Mouse (Mus musculus) frontal cortex, postnatal 36 days (tissue): ENCODE data around the gene Comp.

Source experiments
- DNase-seq, 2 experiments: peaks; one replicate each; pipeline ENCODE4 v3.0.0; 2022; ENCODE audit warnings: low spot score in 2 of 2

Comp gene

DNA sequence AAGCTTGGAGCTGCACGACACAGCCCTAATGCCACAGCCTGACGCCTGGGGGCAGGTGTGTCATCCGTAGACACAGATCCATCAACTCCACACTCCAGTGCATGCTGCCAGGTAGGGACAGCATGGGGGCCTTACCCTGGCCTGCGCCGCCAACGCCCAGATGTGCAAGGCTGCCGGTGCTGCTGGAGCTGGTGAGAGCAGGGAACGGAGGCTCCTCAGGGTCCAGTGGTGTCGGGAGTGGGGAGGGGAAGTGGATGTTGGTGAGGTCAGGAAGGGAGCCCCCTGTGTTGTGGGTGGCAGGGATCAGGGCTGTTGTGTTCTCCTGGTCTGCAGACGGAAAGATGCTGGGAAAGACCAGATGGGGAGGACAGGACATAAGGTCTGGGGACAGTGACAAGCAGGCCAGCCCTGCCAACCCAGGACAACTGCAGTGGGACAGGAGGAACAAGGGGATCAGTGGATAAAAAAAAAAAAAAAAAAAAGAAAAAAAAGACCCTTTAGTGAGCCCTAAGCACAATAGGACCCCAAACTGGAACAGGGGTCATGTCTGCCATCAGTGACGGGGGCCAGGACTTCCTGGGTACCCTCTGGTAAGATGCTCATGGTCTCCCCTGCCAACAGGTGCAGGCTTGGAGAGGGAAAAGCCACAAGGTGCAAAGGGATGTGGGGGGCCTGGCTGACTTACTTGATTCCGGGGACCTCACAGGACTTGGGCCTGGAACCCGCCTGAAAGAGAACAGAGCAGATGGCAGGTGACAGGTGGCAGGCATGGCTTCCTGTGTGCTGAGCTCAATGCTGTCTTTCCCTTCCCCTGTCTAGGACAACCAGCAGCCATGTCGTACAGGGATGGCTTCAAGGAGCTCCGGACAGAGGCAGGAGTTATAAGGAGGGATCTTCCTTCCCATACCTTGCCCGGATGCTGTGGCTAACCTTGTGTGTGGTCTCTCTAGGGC, 24.5 kb downstream of the Comp start:
- DNase-seq: no peak

DNA sequence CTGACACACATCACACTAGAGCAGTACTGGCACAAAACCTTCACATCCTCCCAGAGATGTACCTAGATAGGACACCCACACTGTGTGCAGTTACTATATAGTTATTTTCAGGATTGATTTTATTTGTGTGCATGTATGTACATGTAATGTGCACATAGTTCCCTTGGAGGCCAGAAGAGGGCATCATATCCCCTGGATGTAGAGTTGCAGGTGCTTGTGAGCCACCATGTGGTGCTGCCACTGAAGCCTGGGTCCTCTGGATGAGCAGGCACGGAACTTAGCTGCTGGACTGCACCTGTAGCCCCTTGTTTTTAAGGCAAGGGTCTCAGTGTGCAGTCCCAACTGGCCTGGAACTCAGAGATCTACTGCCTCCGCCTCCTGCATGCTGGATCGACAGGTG, 30.9 kb downstream of the Comp start:
- DNase-seq: no peak

GRCm38 (mm10) chr8:70405189-70405588, 31.8 kb downstream of the Comp start:
- no peak for DNase-seq

- DNase-seq: no peak
Observed at GRCm38 (mm10) chr8:70406427-70407069, 33.2 kb downstream of the Comp start.

DNA sequence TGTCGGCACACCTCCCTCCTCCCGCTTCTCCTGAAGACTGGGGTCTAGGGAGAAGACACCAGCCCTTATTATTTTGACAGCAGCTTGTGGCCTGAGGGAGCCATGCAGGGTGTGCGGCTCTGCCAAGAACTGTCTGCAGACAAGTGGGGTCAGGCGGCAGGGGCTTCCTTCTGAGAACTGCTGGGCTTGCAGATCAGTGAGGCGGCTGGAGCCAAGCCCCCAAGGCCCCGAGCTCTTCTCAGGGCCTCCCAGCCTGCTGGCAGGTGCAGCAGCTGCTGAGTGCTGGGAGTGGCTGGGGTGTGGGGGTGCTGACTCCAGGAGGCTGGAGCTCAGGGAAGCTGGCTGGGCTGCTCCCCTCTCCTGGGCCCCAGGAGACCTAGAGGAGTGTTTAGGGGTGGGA, 34.9 kb downstream of the Comp start:
- DNase-seq: no peak

- no peak for DNase-seq
Observed at GRCm38 (mm10) chr8:70409019-70409418, 35.7 kb downstream of the Comp start.

DNA sequence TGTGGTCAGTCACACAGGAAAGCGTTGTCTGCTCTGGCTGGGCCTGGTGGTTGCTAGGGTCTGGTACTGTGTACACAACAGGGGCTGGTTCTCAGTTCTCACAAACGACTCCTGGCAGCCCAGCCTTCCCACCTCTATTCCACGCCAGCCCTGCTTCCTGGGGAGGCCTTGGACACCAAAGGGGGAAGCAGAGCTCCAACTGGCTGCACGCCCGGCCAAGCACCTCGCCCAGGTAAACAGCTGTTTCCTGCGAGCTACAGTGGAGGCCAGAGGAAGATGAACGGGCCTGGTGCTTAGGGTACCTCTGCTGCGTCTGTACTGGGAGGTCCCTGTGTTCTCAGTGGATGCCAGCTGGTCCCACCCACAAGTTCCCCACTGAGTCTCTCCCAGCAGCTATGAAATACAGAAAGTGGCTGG, 36.1 kb downstream of the Comp start:
- peak; percentile 44 to 48 for DNase-seq

DNA sequence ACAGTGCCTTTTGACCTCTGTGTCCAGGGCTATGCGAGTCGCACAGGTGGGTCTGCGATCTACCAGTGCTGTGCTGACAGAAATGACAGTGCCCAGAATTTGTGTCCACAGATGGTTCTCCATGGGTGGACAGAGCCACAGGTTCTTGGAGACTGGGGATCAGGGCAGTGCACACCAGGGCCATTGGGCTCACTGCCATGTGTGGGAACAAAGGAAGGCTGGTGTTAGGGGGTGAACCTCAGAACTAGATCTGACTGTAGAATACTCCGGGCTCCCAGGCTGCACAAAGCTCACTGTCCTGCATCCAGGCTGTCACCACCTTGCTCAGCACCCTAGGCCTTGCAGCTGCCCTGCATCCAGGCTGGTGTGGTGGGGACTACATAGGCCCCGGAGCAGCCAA, 36.9 kb downstream of the Comp start:
- no peak for DNase-seq

DNA sequence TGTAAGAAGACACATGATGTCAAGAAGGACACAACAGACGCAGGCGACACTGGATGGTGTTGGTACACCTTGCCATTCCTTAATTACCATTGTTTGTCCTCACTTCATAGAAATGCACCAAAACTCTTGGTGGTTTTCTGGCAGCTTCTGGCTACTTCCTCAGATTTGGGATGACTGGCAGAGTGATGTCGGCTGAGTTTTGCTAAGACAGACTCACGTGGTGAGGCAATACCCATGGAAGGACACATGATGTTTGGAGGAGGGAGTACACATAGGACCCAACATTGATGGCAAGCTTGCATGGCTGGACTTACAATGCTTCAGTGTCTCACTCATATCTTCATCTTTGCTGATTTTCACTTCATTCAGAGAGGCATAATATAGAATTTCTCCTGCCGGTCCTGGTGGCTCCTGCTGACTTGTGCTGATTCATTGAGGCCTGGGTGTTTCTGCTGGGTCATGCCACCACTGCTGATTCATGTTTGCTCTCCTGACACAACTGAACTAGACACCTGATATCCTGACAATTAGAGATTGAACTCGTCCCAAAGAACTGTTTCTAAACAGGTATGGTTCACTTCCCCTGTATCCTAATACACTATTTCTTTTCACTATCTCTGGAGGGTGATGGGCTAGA, 41.1 kb downstream of the Comp start:
- DNase-seq: no peak

DNA sequence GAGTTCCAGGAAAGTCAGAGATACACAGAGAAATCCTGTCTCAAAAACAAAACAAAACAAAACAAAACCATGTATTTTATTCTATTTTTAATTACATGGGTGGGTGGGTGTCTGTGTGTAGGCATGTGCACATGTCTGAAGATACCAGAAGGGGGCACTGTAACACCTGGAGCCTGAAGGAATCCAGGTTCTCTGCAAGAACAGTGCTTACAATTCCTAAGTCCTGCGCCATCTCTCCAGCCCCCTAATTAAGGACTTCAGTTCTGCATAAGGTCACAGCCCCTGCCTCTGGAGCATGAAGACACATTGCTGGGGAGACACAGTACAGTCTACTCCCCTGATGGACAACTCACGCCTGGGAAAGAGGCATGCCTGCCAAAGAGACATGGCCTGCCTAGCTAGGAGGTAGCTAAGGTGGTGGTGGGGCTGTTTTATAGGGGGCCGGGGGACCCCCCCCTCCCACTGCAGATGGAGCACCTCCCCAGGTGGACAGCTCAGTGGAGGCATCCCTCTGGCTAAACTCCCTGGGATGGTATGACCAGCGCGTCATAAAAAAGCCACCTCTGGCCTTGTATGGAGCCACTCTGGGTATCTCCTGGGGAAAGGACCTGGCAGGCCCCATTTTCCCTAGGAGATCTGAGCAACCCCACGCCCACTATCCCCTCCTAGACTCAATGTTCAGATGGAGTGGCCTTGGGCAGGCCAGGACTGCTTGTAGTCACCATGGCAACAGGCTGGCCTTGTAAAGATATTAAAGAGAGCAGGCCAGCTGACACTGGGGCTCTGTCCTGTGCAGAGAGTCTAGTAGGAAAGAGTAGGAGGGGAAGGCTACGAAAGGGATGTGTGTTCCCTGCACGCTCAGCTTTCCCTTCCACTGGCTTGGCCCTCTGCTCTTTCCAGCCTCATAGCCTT, 42.4 kb downstream of the Comp start:
- peak; percentile 34 to 59 for DNase-seq

- peak; percentile 70 to 72 for DNase-seq
Observed at GRCm38 (mm10) chr8:70416941-70417340, 43.6 kb downstream of the Comp start.

- peak; percentile 85 to 90 for DNase-seq
Observed at GRCm38 (mm10) chr8:70417914-70418313, 44.6 kb downstream of the Comp start.

GRCm38 (mm10) chr8:70418954-70419353, 45.6 kb downstream of the Comp start:
- DNase-seq: peak; percentile 61 to 68

DNA sequence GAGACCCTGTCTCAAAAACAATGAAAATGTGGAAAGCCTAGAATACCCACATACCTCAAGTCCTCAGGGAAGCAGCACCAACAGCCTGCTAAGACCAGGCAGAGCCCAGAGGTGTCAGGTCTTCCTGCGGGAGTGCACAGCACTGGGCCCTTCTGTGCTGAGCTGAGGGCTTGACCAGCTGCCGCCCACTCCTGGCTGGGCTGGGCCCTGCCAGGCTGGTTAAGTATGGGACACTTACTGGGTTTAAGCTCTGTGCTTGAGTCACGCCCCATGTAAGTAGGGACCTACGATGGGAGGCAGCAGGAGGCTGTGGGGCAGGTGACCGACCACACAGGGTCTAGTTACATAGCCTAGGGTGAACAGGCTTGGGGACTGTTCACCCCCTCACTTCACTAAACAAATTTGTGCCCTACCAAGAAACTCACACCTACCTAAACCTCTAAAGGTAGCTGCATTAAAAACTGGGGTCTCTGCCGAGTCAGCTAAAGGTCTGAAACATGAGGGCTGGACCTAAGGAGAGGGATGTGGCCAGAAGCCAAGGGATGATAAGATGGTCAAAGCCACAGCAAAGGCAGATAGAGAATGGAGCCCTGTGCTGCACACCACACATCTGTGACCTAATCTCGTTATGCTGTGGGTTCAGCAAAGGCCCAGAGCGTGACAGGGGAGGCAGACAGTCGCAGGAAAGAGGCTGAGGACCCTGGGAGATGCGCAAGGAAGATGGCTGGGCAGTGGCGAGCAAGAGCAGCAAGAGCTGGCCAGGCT, 46.7 kb downstream of the Comp start:
- no peak for DNase-seq

GRCm38 (mm10) chr8:70421349-70422104, 48.2 kb downstream of the Comp start:
- DNase-seq: no peak

- no peak for DNase-seq
Observed at GRCm38 (mm10) chr8:70422722-70423121, 49.4 kb downstream of the Comp start.

GRCm38 (mm10) chr8:70426300-70426907, 53.0 kb downstream of the Comp start:
- DNase-seq: no peak

GRCm38 (mm10) chr8:70431213-70431612, 57.9 kb downstream of the Comp start:
- DNase-seq: no peak
